Mouse (Mus musculus) midbrain, embryonic 11.5 days (tissue): ENCODE measurements around the gene Gxylt1. TPM values are rescaled to one million over a fixed set of nuclear protein-coding genes. Genes with fewer than 3 reads are reported as not detected.
"Not testable (repeated sequence)": the region's sequence is repeated elsewhere in the genome, so short reads cannot be mapped to it uniquely, and the experiment has no call there.

Experiments
- ATAC-seq: fragments of 200-750 bp; cut with Nextera tagmentation; 2 replicates; pipeline ENCODE4 v1.8.0; 2017; ENCODE audit warnings: moderate TSS enrichment, moderate library complexity; ENCODE audit not compliant: low FRiP score
- DNase-seq: peaks from one replicate; pipeline ENCODE4 v3.0.0; 2015; ENCODE audit warnings: low spot score; ENCODE audit errors: missing footprints
- H3K27ac ChIP-seq: fragments of 300-500 bp; sonication (generic); 2 replicates; pipeline ENCODE4 v1.5.1; 2014; ENCODE audit warnings: low read depth, low read length
- H3K27me3 ChIP-seq: fragments of 300-500 bp; sonication (generic); 2 replicates; pipeline ENCODE4 v1.6.1; 2014; ENCODE audit warnings: mild to moderate bottlenecking, low read length, moderate library complexity, mixed read lengths; ENCODE audit not compliant: control insufficient read depth, insufficient read depth
- H3K36me3 ChIP-seq: fragments of 300-500 bp; sonication (generic); 2 replicates; pipeline ENCODE4 v1.6.1; 2014; ENCODE audit warnings: mild to moderate bottlenecking, low read length, moderate library complexity, mixed read lengths; ENCODE audit not compliant: control insufficient read depth, insufficient read depth
- H3K4me1 ChIP-seq: fragments of 300-500 bp; sonication (generic); 2 replicates; pipeline ENCODE4 v1.6.1; 2014; ENCODE audit warnings: low read length; ENCODE audit not compliant: control insufficient read depth, insufficient read depth
- H3K4me2 ChIP-seq: fragments of 300-500 bp; sonication (generic); 2 replicates; pipeline ENCODE4 v1.6.1; 2014; ENCODE audit warnings: mild to moderate bottlenecking, moderate library complexity
- H3K4me3 ChIP-seq: fragments of 300-500 bp; sonication (generic); 2 replicates; pipeline ENCODE4 v1.5.1; 2014; ENCODE audit warnings: low read depth, low read length
- H3K9ac ChIP-seq: fragments of 300-500 bp; sonication (generic); 2 replicates; pipeline ENCODE4 v1.6.1; 2014; ENCODE audit warnings: low read length
- H3K9me3 ChIP-seq: fragments of 300-500 bp; sonication (generic); 2 replicates; pipeline ENCODE4 v1.6.1; 2016; ENCODE audit warnings: low read length; ENCODE audit not compliant: control insufficient read depth
- WGBS: fragments of 180-500 bp; shearing (Covaris S2); extraction: QIAGEN DNeasy Blood & Tissue Kit; methylation state at CpG from one replicate; pipeline ENCODE4 v1.1.7; 2014; 5-methylcytosine and 5-hydroxymethylcytosine counted together
- polyA plus RNA-seq: library from polyadenylated mRNA; unstranded; fragments of >200 nt; fragmentation: Nextera tagmentation; extraction: Ambion mirVana; gene quantifications from 2 replicates; pipeline ENCODE4 v1.2.1, GENCODE M21; 2014

Gxylt1 gene
- polyA plus RNA-seq = 11.4 and 14.1 TPM in 2 replicates

DNA sequence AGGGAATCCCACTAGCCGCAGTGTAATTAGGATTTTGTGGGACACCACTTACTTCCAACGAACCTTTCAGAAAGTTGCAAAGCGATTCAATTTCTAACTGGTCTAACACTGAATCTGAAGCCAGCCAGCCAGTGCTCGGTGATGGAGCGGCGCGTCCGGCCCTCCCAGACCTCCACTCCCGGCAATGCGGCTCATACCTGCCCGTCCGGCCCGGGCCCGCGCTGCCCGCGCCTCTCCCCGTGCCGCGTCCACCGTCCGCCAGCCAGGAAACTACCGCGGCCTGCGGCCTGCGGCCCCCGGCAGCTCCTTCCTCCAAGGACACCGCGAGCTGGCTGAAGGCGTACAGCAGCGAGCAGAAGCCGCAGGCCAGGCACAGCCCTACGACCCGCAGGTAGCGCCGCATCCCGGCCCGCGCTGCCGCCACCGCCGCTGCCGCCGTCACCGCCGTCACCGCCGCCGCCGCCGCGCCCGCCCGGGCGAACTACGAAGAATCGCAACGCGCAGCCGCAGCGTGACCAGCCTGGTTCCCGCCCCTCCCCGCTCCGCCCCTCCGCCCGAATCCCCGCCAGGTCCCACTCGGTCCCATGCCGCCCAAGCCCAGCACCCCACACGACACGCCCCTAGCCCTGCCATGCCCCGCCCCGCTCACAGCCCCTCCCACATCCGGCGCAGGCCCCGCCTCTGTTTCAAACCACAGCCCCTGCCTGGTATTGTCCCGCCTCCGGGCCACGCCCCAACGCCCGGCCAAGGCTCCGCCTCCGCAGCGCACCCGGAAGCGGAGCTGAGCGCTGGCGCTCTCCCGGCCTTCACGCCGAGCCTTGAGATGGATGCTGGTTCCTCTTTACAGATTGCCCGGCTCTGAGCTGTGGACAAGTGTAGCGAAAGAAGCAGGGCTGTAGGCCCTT is at the start of gene Gxylt1:
Gene Gxylt1 (minus strand): TSS at position 501 of the 905 bp plus-strand sequence.
- WGBS = under 1% methylated on average over 72 of the region's 93 CpGs
- Histone ChIP-seq H3K4me1 (peaks cover 14% of the 10 kb centered on the region), H3K36me3 (no peaks in the 10 kb centered on the region), H3K4me3 (peak within 1 kb of the TSS; percentile 74), H3K27ac (peak within 1 kb of the TSS; percentile 69), H3K9ac (peak within 1 kb of the TSS; percentile 75), H3K27me3 (no peaks in the 10 kb centered on the region), H3K4me2 (peak within 1 kb of the TSS; percentile 93), H3K9me3 (no peaks in the 10 kb centered on the region)
- peak; percentile 100 for DNase-seq
- ATAC-seq = peak; percentile 99

DNA sequence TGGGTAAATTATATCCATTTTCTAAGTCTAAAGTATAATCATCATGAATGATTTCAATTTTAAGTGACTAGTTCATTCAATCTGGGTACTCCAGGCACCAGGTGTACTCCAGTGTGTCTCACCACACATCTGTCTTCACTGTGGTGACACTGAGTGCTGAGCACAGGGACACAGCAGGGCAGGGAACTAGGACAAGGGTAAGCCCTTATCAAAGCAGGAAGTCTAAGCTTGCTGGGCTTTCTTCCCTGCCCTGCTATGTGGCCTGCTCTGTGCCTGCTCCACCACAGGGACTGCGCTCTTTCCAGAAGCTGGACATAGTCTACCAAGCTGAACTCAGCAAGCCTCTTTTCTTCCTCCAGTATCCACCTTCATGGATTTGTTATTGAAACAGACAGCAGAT is 43.8 kb upstream of the Gxylt1 start:
- no peaks in the 10 kb centered on the region for H3K27me3 ChIP-seq
- H3K4me2 ChIP-seq = no peak overlapping the region
- no peaks in the 10 kb centered on the region for H3K36me3 ChIP-seq
- no peaks in the 10 kb centered on the region for H3K4me1 ChIP-seq
- WGBS = 100% methylated on average over 1 of the region's 1 CpGs
- no peak overlapping the region for H3K4me3 ChIP-seq
- no peak overlapping the region for H3K27ac ChIP-seq
- DNase-seq (no peak), ATAC-seq (no peak)
- no peak overlapping the region for H3K9ac ChIP-seq
- no peaks in the 10 kb centered on the region for H3K9me3 ChIP-seq

DNA sequence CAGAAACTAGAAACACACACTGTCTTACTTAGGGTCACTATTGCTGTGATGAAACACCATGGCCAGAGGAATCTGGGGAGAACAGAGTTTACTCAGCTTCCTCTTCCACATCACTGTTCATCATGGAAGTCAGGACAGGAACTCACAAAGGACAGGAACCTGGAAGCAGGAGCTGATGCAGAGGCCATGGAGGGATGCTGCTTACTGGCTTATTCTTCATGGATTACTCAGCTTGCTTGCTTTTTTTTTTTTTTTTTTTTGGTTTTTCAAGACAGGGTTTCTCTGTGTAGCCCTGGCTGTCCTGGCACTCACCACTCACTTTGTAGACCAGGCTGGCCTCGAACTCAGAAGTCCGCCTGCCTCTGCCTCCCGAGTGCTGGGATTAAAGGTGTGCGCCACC is 35.3 kb upstream of the Gxylt1 start:
- not testable (repeated sequence) for ATAC-seq, H3K4me1 ChIP-seq, H3K9me3 ChIP-seq, H3K27me3 ChIP-seq, H3K9ac ChIP-seq, H3K27ac ChIP-seq, H3K4me2 ChIP-seq, H3K36me3 ChIP-seq, DNase-seq, H3K4me3 ChIP-seq
- WGBS = 96% methylated on average over 4 of the region's 4 CpGs

DNA sequence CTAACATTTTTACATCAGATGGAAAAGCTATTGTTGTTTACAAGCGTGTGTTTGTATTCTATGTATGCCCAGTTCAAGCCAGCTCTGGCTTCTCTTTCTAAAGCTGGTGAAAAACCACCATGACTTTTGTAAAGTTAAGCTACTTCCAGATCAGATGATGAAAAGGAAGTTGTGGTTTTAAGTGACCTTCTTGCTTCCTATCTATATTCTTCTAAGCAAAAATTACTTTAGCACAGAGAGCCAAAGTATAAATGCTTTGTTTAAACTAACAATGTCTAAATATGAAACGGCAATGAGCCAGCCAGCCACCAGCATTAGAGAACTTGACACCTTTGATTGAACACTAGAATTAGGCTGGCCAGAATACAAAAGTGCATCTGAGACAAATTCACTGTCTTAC is 23.2 kb upstream of the Gxylt1 start:
- ATAC-seq (no peak), DNase-seq (peak; percentile 2)
- Histone ChIP-seq H3K36me3 (no peaks in the 10 kb centered on the region), H3K9me3 (no peaks in the 10 kb centered on the region), H3K9ac (no peak overlapping the region), H3K27me3 (no peaks in the 10 kb centered on the region), H3K4me1 (0 out of 2 replicates have a peak, but pooled peaks cover 3% of the 10 kb centered on the region), H3K4me2 (no peak overlapping the region), H3K4me3 (no peak overlapping the region), H3K27ac (no peak overlapping the region)
- 89% methylated on average over 2 of the region's 2 CpGs for WGBS

DNA sequence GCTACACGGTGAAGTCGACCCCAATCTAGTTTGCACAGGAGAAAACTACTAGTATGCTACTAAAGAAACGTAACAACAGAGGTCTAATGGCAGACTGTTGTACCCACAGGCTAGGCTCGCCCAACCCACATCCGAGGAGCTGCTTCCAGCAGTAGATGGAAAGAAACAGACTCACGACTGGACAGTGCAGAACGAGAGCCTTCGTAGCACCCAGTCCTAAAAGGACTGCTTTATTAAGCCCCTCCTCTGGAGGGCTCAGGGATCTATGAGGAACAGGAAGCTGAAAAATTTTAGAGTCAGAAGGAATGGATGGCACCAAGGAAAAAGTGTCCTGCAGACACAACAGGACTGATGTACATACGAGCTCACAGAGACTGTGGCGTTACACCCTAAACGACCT is 19.5 kb upstream of the Gxylt1 start:
- Histone ChIP-seq H3K9me3 (no peaks in the 10 kb centered on the region), H3K36me3 (no peaks in the 10 kb centered on the region), H3K4me3 (no peak overlapping the region), H3K9ac (no peak overlapping the region), H3K4me1 (no peaks in the 10 kb centered on the region), H3K4me2 (no peak overlapping the region), H3K27me3 (no peaks in the 10 kb centered on the region), H3K27ac (no peak overlapping the region)
- DNase-seq = no peak
- no peak for ATAC-seq
- WGBS = 90% methylated on average over 11 of the region's 11 CpGs

DNA sequence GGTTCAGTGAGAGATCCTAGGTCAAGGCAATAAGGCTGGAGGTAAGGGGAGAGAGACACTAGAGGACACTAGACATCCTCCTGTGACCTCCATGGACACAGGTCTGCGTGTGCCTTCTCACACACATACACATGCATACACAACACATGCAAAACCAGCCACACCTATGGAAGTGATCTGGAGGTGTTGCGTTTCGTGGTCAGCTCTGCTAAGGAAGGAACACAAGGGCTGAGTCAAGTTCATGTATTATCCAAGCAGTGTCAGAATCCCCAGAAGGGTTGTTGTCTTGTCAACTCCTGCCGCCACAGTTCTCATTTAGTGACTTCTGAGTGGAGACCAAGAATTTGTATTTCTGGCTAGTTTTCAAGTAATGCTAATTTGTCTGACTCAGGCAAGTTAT is 13.3 kb upstream of the Gxylt1 start:
- Histone ChIP-seq H3K36me3 (0 out of 2 replicates have a peak, but pooled peaks cover 2% of the 10 kb centered on the region), H3K27me3 (no peaks in the 10 kb centered on the region), H3K4me3 (no peak overlapping the region), H3K9ac (no peak overlapping the region), H3K4me1 (no peaks in the 10 kb centered on the region), H3K4me2 (no peak overlapping the region), H3K27ac (no peak overlapping the region), H3K9me3 (no peaks in the 10 kb centered on the region)
- 92% methylated on average over 4 of the region's 4 CpGs for WGBS
- ATAC-seq (no peak), DNase-seq (no peak)

DNA sequence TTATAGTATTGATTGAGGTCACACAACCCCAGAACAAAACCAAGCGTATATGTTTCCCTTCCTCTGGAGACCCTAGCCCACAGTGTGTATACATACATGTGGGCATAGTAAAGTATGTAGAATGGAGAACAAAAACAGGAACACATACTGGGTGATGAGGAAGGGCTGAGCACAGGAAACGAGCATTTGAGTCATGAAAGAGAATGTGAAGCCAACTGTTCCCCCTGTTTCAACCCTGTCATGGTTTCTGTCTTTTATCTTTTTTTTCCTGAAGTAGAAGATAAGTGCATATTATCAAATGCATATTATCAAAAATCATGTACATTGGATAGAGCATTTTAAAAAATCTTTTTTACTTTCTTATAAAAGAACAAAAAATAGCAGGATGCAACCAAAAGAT is 12.6 kb upstream of the Gxylt1 start:
- Histone ChIP-seq H3K4me2 (no peak overlapping the region), H3K27me3 (no peaks in the 10 kb centered on the region), H3K36me3 (0 out of 2 replicates have a peak, but pooled peaks cover 2% of the 10 kb centered on the region), H3K9me3 (no peaks in the 10 kb centered on the region), H3K27ac (no peak overlapping the region), H3K9ac (no peak overlapping the region), H3K4me3 (no peak overlapping the region), H3K4me1 (no peaks in the 10 kb centered on the region)
- no peak for DNase-seq
- WGBS = 75% methylated on average over 2 of the region's 2 CpGs
- ATAC-seq = no peak

DNA sequence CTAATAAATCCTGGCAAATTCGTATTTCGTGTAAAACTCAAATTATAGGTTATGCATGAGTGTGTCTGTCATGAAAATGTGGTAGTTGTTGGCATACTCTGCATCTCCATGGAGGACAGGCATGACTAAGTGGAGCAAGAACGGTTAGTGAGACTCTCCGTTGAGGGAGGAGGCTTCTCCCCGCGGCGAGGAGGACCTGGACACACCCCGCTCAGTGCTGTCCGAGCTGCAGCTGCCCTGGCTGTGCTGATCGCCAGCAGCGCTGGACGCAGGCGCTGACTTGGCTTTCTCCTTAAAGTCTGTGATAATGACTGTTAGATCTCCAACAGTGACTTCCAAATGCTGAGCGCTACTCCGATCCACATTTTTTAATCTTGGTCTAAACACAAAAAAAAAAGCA is 10.3 kb upstream of the Gxylt1 start:
- DNase-seq (no peak), ATAC-seq (no peak)
- Histone ChIP-seq H3K9ac (no peak overlapping the region), H3K4me1 (no peaks in the 10 kb centered on the region), H3K36me3 (0 out of 2 replicates have a peak, but pooled peaks cover 2% of the 10 kb centered on the region), H3K9me3 (no peaks in the 10 kb centered on the region), H3K27me3 (no peaks in the 10 kb centered on the region), H3K4me3 (no peak overlapping the region), H3K4me2 (no peak overlapping the region), H3K27ac (no peak overlapping the region)
- 80% methylated on average over 15 of the region's 15 CpGs for WGBS

DNA sequence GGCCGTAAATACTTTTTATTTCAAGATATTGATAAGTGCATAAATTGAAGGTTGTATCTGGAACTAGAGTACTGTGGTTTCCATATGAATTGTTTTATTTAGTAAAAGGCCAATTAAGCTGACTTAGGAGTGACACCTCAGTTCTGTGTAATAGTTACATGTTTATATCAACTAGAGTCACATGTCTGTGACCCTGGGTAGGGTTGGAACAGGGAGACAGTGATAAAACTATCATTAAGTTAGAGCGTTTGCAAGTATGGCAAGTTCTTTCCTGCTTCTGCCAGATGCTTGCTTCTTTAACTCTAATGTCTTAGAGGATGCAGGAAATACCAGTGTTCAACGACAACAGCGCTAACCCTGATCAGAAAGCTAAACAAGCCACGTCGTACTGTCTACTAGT is 9.3 kb upstream of the Gxylt1 start:
- H3K27ac ChIP-seq = no peak overlapping the region
- H3K4me1 ChIP-seq = no peaks in the 10 kb centered on the region
- no peak overlapping the region for H3K4me2 ChIP-seq
- no peak for ATAC-seq
- H3K9ac ChIP-seq = no peak overlapping the region
- DNase-seq = peak; percentile 68
- H3K27me3 ChIP-seq = no peaks in the 10 kb centered on the region
- H3K36me3 ChIP-seq = 0 out of 2 replicates have a peak, but pooled peaks cover 2% of the 10 kb centered on the region
- no peaks in the 10 kb centered on the region for H3K9me3 ChIP-seq
- no peak overlapping the region for H3K4me3 ChIP-seq
- WGBS = 92% methylated on average over 6 of the region's 6 CpGs
